Mouse (Mus musculus): ENCODE data around the gene Eea1. TPM values are rescaled to one million over a fixed set of nuclear protein-coding genes. Genes with fewer than 3 reads are reported as not detected.
A peak's percentile ranks its signal among the peaks of the same experiment; 100 is the strongest.
"Not testable (repeated sequence)": the region's sequence is repeated elsewhere in the genome, so short reads cannot be mapped to it uniquely, and the experiment has no call there.

The Eea1 gene
- polyA plus RNA-seq, 1 experiment: 2.1 TPM

DNA sequence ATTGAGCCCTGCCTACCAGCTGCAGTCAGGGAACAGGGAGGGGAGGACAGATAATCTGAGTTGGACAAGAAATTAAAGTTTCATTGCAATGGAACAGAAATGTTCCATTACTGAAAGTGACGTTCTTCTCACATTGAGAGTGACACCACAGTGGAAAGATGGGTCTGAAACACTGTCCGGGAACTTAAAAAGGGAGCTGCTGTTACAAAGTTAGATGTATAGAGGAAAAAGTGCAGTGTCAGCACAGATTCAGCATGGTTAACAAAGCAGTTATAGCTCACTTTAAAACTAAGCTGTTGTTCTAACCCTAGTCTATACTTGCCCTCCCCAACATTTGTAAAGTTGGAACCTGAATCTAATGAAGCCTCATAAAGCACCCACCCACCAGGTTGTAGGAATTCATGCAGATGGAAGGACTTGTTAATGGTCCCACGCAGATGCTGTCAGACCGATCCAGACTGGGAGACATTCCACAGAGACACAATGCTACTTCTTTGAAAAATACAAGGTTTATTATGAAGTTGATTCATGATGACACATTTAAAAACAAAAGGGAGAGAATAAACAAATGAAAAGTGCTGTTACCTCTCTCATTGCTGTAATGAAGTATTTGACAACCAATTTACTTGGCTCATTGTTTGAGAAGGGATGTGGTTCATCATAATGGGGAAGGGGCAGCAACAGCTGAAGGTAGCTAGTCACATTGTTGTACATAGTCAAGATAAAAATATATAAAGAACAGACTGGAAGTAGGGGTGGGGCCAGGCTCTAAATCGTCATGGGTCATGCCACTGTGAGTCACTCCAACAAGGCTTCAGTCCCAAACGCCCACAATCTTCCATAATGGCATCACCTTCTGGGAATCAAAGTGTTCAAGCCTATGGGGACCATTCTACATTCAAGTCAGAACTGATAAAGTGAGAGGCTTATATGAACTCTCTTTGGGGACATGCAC lies 16.9 kb upstream of the Eea1 start:
- H3K27ac ChIP-seq (ENCODE audit: insufficient read depth, low read length): no peak overlapping the region
- no peaks in the 10 kb centered on the region for H3K27me3 ChIP-seq (ENCODE audit: control insufficient read depth, insufficient read depth, low read length)
- no peaks in the 10 kb centered on the region for H3K36me3 ChIP-seq (ENCODE audit: control insufficient read depth, insufficient read depth, low read length)
- H3K4me3 ChIP-seq (ENCODE audit: extremely low read depth, insufficient read depth, insufficient read length): no peak overlapping the region
- no peak for TF ChIP-seq POLR2A (IDR thresholded peaks at IDR 0.05; ENCODE audit: low read depth, low read length)
- no peak for TF ChIP-seq CTCF (IDR thresholded peaks at IDR 0.05; ENCODE audit: extremely low read depth, insufficient read depth, insufficient read length, insufficient replicate concordance)
- DNase-seq (ENCODE audit: low read depth in 1 of 2, low spot score in 2 of 2): no peak
- H3K4me1 ChIP-seq (ENCODE audit: control insufficient read depth, insufficient read depth, insufficient read length): no peaks in the 10 kb centered on the region
- 80% methylated on average over 6 of the region's 6 CpGs for WGBS

DNA sequence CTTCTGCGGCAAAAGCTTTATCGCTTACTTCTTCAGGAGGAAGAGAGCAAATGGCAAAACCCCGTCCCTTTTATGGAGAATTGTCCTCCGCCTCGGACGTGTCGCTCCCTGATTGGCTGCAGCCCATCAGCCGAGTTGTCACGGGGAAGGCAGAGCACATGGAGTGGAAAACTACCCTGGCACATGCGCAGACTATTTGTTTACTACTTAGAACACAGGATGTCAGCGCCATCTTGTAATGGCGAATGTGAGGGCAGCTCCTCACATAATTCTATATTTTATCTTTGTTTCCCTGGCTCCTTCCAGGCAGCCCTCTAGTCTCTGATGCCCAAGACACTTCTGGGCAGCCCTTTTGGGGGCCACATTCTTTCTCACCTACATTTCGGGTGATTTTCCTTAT lies 6.8 kb upstream of the Eea1 start:
- H3K27me3 ChIP-seq (ENCODE audit: control insufficient read depth, insufficient read depth, low read length); H3K36me3 ChIP-seq (ENCODE audit: control insufficient read depth, insufficient read depth, low read length); H3K4me3 ChIP-seq (ENCODE audit: extremely low read depth, insufficient read depth, insufficient read length); DNase-seq (ENCODE audit: low read depth in 1 of 2, low spot score in 2 of 2); H3K27ac ChIP-seq (ENCODE audit: insufficient read depth, low read length); H3K4me1 ChIP-seq (ENCODE audit: control insufficient read depth, insufficient read depth, insufficient read length): not testable (repeated sequence)
- 96% methylated on average over 13 of the region's 13 CpGs for WGBS

DNA sequence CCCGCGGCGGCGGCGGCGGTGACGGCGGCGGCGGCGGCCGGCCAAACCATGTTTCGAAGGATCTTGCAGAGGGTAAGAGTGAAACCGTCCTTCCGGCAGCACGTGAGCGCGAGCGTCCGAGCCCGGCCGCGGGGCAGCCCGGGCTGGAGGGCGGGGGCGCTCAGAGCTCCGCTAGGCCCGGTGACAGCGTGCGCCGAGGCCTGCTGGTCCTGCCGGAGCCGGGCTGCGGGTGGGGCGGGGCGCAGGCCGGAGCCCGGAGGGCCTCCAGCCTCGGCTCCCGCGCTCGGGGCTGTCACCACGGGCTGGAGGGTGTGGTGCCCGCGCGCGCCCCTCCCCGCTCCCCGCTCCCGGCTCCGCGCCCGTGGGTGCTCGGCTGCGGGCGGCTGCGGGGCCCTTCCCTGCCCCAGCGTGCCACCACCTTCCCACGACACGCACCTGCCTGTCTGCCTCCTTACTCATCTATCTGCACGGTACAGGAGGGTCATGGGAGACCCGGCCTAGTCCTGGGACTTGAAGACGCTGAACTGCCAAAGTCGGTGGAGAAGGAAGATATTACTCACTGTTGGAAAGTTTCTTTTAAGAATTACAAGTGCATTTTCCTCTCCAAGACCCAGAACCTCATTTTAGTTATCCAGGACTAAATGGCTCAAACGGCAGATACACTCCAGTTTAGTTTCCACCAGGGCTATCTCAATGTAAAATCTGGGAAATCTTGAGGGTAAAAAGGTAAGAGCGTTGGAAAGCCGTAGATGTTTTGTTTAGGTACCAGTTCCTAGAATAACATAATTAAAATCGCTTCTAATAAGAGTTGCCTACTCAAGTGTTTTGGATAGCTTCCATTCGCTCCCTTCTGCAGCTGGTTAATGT lies 684 bp downstream of the Eea1 start:
- DNase-seq (ENCODE audit: low read depth in 1 of 2, low spot score in 2 of 2): peak; percentile 14 to 59
- H3K36me3 ChIP-seq (ENCODE audit: control insufficient read depth, insufficient read depth, low read length): no peaks in the 10 kb centered on the region
- H3K27me3 ChIP-seq (ENCODE audit: control insufficient read depth, insufficient read depth, low read length): no peaks in the 10 kb centered on the region; the same call in 1 of the 2 replicates
- TF ChIP-seq POLR2A (IDR thresholded peaks at IDR 0.05; ENCODE audit: low read depth, low read length): no peak
- TF ChIP-seq CTCF (IDR thresholded peaks at IDR 0.05; ENCODE audit: extremely low read depth, insufficient read depth, insufficient read length, insufficient replicate concordance): no peak
- peak overlapping the region; percentile 68 for H3K27ac ChIP-seq (ENCODE audit: insufficient read depth, low read length)
- H3K4me3 ChIP-seq (ENCODE audit: extremely low read depth, insufficient read depth, insufficient read length): peak overlapping the region; percentile 70
- H3K4me1 ChIP-seq (ENCODE audit: control insufficient read depth, insufficient read depth, insufficient read length): peaks cover 2% of the 10 kb centered on the region; the same call in 1 of the 2 replicates
- WGBS: 5% methylated on average over 52 of the region's 69 CpGs

DNA sequence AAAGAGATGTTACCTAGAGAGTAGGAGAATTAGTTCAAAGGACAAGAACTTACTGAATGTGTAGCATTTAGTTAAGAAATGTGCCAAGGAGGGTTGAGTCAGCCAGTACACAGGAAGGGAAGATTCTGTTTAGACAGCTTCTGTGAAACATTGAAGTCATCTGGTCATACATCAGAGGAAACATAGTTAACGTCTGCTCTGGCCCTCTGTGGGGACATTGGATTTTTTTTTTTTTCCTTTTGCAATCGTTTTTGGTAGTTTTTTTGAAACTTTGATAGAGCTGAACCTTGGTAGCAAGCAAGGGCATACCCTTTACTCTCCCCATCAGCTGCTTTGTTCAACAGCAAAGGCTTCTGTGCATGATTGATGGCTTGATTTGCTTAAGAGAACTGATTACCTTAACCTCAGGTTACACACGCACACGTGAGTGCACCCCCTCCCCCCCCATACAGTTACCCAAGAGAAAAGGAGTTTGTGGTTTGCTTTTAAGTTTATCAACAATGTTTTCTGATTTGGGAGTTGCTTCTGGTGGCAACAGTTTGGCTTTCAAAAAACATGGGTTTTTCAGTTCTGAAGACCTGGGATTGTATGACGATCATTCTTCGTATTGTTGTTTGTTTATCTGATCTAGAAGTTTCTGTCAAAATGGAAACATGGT lies 1.4 kb downstream of the Eea1 start:
- WGBS: 33% methylated on average over 6 of the region's 6 CpGs
- peaks cover 2% of the 10 kb centered on the region; the same call in 1 of the 2 replicates for H3K4me1 ChIP-seq (ENCODE audit: control insufficient read depth, insufficient read depth, insufficient read length)
- no peak for DNase-seq (ENCODE audit: low read depth in 1 of 2, low spot score in 2 of 2)
- no peak overlapping the region; the same call in 1 of the 2 replicates for H3K4me3 ChIP-seq (ENCODE audit: extremely low read depth, insufficient read depth, insufficient read length)
- H3K36me3 ChIP-seq (ENCODE audit: control insufficient read depth, insufficient read depth, low read length): no peaks in the 10 kb centered on the region
- no peak overlapping the region for H3K27ac ChIP-seq (ENCODE audit: insufficient read depth, low read length)
- no peaks in the 10 kb centered on the region; the same call in 1 of the 2 replicates for H3K27me3 ChIP-seq (ENCODE audit: control insufficient read depth, insufficient read depth, low read length)
- TF ChIP-seq CTCF (IDR thresholded peaks at IDR 0.05; ENCODE audit: extremely low read depth, insufficient read depth, insufficient read length, insufficient replicate concordance): no peak
- no peak for TF ChIP-seq POLR2A (IDR thresholded peaks at IDR 0.05; ENCODE audit: low read depth, low read length)

- peaks cover 2% of the 10 kb centered on the region; the same call in 1 of the 2 replicates for H3K4me1 ChIP-seq (ENCODE audit: control insufficient read depth, insufficient read depth, insufficient read length)
- no peak overlapping the region for H3K4me3 ChIP-seq (ENCODE audit: extremely low read depth, insufficient read depth, insufficient read length)
- TF ChIP-seq POLR2A (IDR thresholded peaks at IDR 0.05; ENCODE audit: low read depth, low read length): no peak
- TF ChIP-seq CTCF (IDR thresholded peaks at IDR 0.05; ENCODE audit: extremely low read depth, insufficient read depth, insufficient read length, insufficient replicate concordance): no peak
- DNase-seq (ENCODE audit: low read depth in 1 of 2, low spot score in 2 of 2): no peak
- H3K36me3 ChIP-seq (ENCODE audit: control insufficient read depth, insufficient read depth, low read length): no peaks in the 10 kb centered on the region
- H3K27ac ChIP-seq (ENCODE audit: insufficient read depth, low read length): no peak overlapping the region
- no peaks in the 10 kb centered on the region; the same call in 1 of the 2 replicates for H3K27me3 ChIP-seq (ENCODE audit: control insufficient read depth, insufficient read depth, low read length)
- WGBS: 93% methylated on average over 1 of the region's 1 CpGs
These were observed 4.6 kb downstream of the Eea1 start for GRCm38 (mm10) chr10:95945086-95945485.

GRCm38 (mm10) chr10:95949410-95949809 lies 9.0 kb downstream of the Eea1 start:
- Histone ChIP-seq H3K36me3 (ENCODE audit: control insufficient read depth, insufficient read depth, low read length) (no peaks in the 10 kb centered on the region), H3K27me3 (ENCODE audit: control insufficient read depth, insufficient read depth, low read length) (no peaks in the 10 kb centered on the region), H3K27ac (ENCODE audit: insufficient read depth, low read length) (no peak overlapping the region), H3K4me1 (ENCODE audit: control insufficient read depth, insufficient read depth, insufficient read length) (no peaks in the 10 kb centered on the region; the same call in 1 of the 2 replicates), H3K4me3 (ENCODE audit: extremely low read depth, insufficient read depth, insufficient read length) (no peak overlapping the region)
- TF ChIP-seq POLR2A (IDR thresholded peaks at IDR 0.05; ENCODE audit: low read depth, low read length) (no peak), CTCF (IDR thresholded peaks at IDR 0.05; ENCODE audit: extremely low read depth, insufficient read depth, insufficient read length, insufficient replicate concordance) (no peak)
- DNase-seq (ENCODE audit: low read depth in 1 of 2, low spot score in 2 of 2): no peak
- 94% methylated on average over 3 of the region's 3 CpGs for whole genome bisulfite sequencing
